Mouse (Mus musculus) hematopoietic stem cell, adult 5-6 weeks (primary cell): Measurements from ENCODE around the gene Cdon. TPM values are rescaled to one million over a fixed set of nuclear protein-coding genes. Genes with fewer than 3 reads are reported as not detected.
A peak's percentile ranks its signal among the peaks of the same experiment; 100 is the strongest.

Experiments
- ATAC-seq, 2 experiments: fragments of 125-278 bp in 1 of 2; replicated peaks in 1 of 2; 2 replicates each; pipeline ENCODE4 v1.8.0; 2016 to 2017; ENCODE audit warnings: inconsistent platforms in 2 of 2, mild to moderate bottlenecking in 2 of 2, moderate number of reproducible peaks in 2 of 2, low read depth in 1 of 2, moderate TSS enrichment in 1 of 2; ENCODE audit not compliant: low FRiP score in 2 of 2, poor library complexity in 2 of 2, severe bottlenecking in 2 of 2, insufficient read depth in 1 of 2, low TSS enrichment in 1 of 2
- total RNA-seq: library from RNA; stranded (forward); fragments of 172-1452, 232-1000 nt; gene quantifications from 2 replicates; pipeline ENCODE4 v1.2.3, GENCODE M21; 2017

The Cdon gene
- total RNA-seq, 1 experiment from 2014 or later = 2.0 TPM

GRCm38 (mm10) chr9:35520631-35521348 is 99.9 kb downstream of the Cdon start:
- no peak for ATAC-seq

- ATAC-seq = no peak
Measured at GRCm38 (mm10) chr9:35522241-35522640, 101.3 kb downstream of the Cdon start.

- no peak for ATAC-seq
Measured at GRCm38 (mm10) chr9:35522821-35523515, 102.0 kb downstream of the Cdon start.

- ATAC-seq = no peak
Measured at GRCm38 (mm10) chr9:35523541-35523940, 102.6 kb downstream of the Cdon start.

GRCm38 (mm10) chr9:35523941-35524411 is 103.0 kb downstream of the Cdon start:
- peak; percentile 85 to 89 for ATAC-seq

- ATAC-seq = no peak
Measured at GRCm38 (mm10) chr9:35529141-35529540, 108.2 kb downstream of the Cdon start.

- ATAC-seq = no peak
Measured at GRCm38 (mm10) chr9:35529796-35530195, 108.9 kb downstream of the Cdon start.

- ATAC-seq = no peak
Measured at GRCm38 (mm10) chr9:35533266-35533665, 112.3 kb downstream of the Cdon start.

GRCm38 (mm10) chr9:35535110-35535509 is 114.2 kb downstream of the Cdon start:
- peak; percentile 95 to 99 for ATAC-seq

GRCm38 (mm10) chr9:35535876-35536275 is 114.9 kb downstream of the Cdon start:
- ATAC-seq = no peak

GRCm38 (mm10) chr9:35539001-35539750 is 118.2 kb downstream of the Cdon start:
- ATAC-seq = no peak

GRCm38 (mm10) chr9:35541024-35541423 is 120.1 kb downstream of the Cdon start:
- no peak for ATAC-seq

- ATAC-seq = peak; percentile 66 to 75
Measured at GRCm38 (mm10) chr9:35541488-35541887, 120.6 kb downstream of the Cdon start.

- ATAC-seq = no peak
Measured at GRCm38 (mm10) chr9:35541941-35542340, 121.0 kb downstream of the Cdon start.

- ATAC-seq = peak; percentile 67 to 70
Measured at GRCm38 (mm10) chr9:35543099-35543860, 122.4 kb downstream of the Cdon start.

GRCm38 (mm10) chr9:35544666-35545065 is 123.7 kb downstream of the Cdon start:
- no peak for ATAC-seq

- no peak for ATAC-seq
Measured at GRCm38 (mm10) chr9:35545704-35546103, 124.8 kb downstream of the Cdon start.
